Mouse (Mus musculus): ENCODE results near the gene Klc1.
"Not testable (repeated sequence)": the region's sequence is repeated elsewhere in the genome, so short reads cannot be mapped to it uniquely, and the experiment has no call there.

Gene Klc1

DNA sequence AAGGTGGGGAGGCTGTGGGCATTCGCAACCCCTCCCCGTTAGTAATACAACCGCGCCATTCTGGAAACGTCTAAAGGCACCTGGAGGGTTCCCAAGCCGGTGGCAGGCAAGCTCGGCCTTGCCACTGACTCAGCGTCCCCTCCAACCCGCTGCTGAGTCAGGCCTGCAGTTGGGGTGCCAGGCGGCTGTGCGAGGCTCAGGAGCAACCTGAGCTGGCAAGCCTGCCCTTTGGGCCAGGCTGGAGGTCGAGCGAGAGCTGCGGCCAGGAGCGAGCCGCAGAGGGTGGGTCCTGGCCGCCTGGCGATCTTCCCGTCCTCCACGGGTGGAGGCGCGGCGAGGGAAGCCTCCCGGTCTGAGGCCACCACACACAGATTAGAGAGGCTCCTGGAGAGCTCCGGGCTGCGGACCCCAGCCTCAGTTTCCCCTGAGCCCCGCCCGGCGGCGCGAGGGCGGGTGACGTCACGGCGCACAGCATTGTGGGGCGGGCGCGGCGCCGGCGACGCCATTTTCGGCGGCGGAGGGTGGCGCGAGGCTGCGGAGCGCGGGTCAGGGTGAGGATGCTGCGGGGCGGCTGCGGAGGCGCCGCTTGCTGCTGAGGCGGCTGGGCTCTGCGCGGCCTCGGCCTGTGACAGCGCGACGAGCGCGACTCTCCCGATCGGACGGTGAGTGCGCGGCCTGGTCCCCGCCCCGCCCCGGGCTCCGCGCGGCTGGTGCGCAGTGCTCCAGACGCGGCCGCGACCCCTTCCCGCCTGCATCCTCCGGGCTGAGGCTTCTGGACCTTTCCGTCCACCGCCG is at the start of gene Klc1:
Klc1 (plus strand) TSS at position 469 of the 795 bp plus-strand sequence.
- DNase-seq (ENCODE audit: low read depth, low spot score): peak; percentile 53

GRCm38 (mm10) chr12:111710091-111710490 is 48.6 kb upstream of the Klc1 start:
- DNase-seq (ENCODE audit: low read depth, low spot score): no peak

GRCm38 (mm10) chr12:111712476-111712875 is 46.2 kb upstream of the Klc1 start:
- peak; percentile 49 for DNase-seq (ENCODE audit: low read depth, low spot score)

- DNase-seq (ENCODE audit: low read depth, low spot score): peak; percentile 74
Observed at GRCm38 (mm10) chr12:111713004-111713651, 45.5 kb upstream of the Klc1 start, which contains the start of the genes Bag5 and Apopt1. Bag5 (minus strand) TSS chr12:111713257. Apopt1 (plus strand) TSS chr12:111713261.

GRCm38 (mm10) chr12:111713880-111714279 is 44.8 kb upstream of the Klc1 start:
- DNase-seq (ENCODE audit: low read depth, low spot score): not testable (repeated sequence)

DNA sequence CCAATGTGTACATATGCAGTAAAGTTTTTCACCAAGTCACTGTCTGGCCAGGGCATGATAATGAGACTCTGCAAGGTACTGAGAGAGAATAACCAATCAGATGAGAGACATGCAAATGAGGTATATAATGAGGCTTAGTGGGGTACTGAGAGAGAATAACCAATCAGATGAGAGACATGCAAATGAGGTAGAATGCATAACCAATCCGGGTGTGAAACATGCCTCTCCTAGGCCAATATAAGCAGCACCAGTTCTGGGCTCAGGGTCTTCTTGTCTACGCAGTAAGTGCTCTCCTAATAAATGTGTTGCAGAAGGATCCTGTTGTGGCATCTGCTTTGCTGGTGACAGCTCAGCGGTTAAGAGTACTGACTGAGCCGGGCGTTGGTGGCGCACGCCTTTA is 42.1 kb upstream of the Klc1 start:
- no peak for DNase-seq (ENCODE audit: low read depth, low spot score)

- no peak for DNase-seq (ENCODE audit: low read depth, low spot score)
Observed at GRCm38 (mm10) chr12:111718656-111719055, 40.0 kb upstream of the Klc1 start.

DNA sequence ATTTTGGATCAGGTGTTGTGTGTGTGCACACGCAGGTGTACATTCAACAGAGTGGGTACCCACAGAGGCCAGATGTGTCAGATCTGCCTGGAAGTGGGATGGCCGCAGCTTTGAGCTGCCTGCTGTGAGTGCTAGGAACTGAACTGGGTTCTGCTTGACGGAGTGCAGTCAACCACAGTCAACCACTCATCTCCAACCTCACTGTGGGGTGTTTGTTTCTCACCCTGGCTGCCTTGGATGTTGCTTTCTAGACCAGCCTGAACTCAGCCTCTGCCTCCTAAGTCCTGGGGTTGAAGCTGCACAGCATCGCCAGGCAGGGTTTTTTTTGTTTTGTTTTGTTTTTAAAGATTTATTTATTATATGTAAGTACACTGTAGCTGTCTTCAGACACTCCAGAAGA is 38.4 kb upstream of the Klc1 start:
- no peak for DNase-seq (ENCODE audit: low read depth, low spot score)

- peak; percentile 46 for DNase-seq (ENCODE audit: low read depth, low spot score)
Observed at GRCm38 (mm10) chr12:111722654-111723053, 36.0 kb upstream of the Klc1 start.

GRCm38 (mm10) chr12:111724638-111725337 is 33.9 kb upstream of the Klc1 start:
- no peak for DNase-seq (ENCODE audit: low read depth, low spot score)

GRCm38 (mm10) chr12:111725338-111726121 is 33.1 kb upstream of the Klc1 start:
- DNase-seq (ENCODE audit: low read depth, low spot score): no peak

DNA sequence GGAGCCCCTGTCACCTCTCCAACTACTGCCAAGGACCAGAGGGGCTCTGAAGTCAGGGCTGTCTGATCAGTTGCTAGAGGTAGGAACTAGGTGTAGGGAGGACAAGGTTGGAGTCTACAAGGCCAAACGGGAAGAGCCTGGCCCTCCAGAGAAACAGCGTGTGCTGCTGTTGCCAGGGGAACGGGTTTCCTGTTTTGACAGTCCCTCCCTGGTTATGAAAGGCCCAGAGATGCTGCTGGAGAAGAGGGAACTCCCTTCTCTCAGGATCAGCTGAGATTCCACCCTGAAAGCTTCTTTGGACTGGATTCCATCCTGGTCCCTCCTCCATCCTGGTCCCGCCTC is 32.6 kb upstream of the Klc1 start:
- no peak for DNase-seq (ENCODE audit: low read depth, low spot score)

GRCm38 (mm10) chr12:111727956-111728355 is 30.7 kb upstream of the Klc1 start:
- DNase-seq (ENCODE audit: low read depth, low spot score): no peak

- peak; percentile 54 for DNase-seq (ENCODE audit: low read depth, low spot score)
Observed at GRCm38 (mm10) chr12:111731822-111732807, 26.5 kb upstream of the Klc1 start.

- no peak for DNase-seq (ENCODE audit: low read depth, low spot score)
Observed at GRCm38 (mm10) chr12:111732921-111733320, 25.7 kb upstream of the Klc1 start.

DNA sequence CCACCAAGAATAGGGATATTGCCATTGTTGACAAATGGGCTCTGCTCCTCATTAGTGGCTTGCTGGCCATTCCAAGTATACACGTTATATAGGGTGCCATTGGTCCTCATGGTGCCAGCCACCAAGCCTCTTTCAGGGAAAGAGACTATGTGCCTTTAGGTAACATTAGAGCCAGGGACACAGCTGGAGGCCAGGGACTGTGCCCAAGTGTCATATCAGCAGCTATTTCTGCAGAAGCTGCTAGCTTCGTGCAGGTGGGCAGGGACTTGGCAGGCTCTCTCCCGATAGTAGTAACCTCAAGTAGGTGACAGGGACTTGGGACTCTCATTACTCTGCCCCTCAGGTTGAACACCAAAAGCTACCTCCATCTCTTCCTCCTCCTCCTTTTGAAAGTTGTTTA is 23.7 kb upstream of the Klc1 start:
- no peak for DNase-seq (ENCODE audit: low read depth, low spot score)

- not testable (repeated sequence) for DNase-seq (ENCODE audit: low read depth, low spot score)
Observed at GRCm38 (mm10) chr12:111736676-111737075, 22.0 kb upstream of the Klc1 start.

- DNase-seq (ENCODE audit: low read depth, low spot score): no peak
Observed at GRCm38 (mm10) chr12:111737370-111737769, 21.3 kb upstream of the Klc1 start.

DNA sequence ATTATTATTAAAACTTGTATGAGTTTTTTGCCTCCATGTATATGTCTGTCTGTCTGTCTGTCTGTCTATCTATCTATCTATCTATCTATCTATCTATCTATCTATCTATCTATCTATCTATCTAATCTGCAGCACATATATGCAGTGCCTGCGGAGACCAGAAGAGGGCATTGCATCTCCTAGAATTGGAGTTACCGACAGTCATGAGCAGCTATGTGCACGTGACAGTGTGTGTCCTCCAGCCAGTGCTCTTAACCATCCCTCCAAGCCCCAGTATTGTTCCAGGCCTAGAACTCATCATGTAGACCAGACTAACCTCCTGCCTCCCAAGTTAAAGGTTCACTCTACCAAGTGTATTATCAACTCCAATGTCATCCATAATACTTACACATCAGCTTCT is 19.9 kb upstream of the Klc1 start:
- peak; percentile 73 for DNase-seq (ENCODE audit: low read depth, low spot score)

DNA sequence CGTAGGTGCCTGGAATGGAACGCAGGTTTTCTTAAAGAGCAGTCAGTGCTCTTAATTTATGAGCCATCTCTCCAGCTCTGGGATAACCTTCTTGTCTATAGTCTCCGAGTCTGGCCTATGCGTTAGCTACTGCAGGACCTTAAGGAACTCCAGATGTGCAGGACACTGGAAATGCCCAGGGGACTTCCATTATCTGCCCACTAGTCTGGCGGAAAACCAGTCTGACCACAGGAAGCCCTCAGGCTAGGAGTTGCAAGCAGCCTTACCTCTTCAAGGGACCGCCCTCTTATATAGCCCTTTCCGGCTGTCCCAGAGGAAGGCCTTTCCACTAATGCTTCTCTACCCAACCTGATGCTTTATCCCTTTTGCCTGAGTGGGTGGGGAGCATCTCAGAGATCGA is 17.3 kb upstream of the Klc1 start:
- DNase-seq (ENCODE audit: low read depth, low spot score): peak; percentile 94
